Mouse (Mus musculus): ENCODE measurements at regions not wholly inside any gene's neighbourhood (a gene's known extent, or its start where the extent isn't known, plus 50 kb on each side); places are given as distances from the start of the nearest gene placed in this dataset.

DNA sequence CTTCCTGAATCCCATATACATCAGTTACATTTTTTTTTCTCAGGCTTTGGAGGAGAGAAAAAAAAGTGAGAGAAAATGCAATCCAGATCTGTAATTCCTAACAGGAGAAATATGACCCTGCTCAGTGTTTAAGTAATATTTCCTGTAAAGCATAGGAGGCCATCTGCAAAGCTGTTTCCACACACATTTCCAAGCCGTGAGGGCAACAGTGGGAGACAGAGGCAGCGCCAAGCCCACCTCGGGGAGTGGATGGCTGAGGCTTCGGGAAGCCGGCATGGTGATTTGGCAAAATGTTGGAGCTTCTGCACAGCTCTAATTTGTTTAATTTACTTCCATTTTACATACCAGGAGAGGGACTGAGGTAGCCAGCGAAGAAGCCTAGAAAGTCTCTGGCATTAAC, 372.6 kb upstream of the Mki67 start:
- DNase-seq (ENCODE audit: low spot score in 2 of 2) = no peak

- DNase-seq (ENCODE audit: low spot score in 2 of 2) = no peak
These were observed 378.7 kb upstream of the Mki67 start for GRCm38 (mm10) chr7:136094681-136095360.

DNA sequence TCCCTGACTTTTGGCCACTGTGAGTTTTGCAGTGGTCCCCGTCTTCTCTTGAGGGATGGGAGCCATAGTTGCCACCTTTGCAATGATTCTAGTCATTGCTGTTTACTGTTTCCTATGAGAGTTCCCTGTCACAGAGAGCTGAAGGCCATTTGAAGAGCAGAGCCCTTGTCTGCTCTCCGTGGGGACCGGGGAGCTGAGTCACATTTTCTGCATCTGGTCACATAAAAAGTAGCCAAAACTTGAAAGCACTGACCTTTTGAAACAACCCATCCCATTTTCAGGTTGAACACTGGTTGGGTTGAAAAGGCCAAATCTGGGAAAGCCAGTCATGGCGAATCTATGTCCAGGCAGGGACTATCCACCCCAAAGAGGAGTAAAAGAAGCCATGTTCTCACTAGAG, 387.9 kb upstream of the Mki67 start:
- no peak for DNase-seq (ENCODE audit: low spot score in 2 of 2)

- no peak for DNase-seq (ENCODE audit: low spot score in 2 of 2)
These were observed 396.0 kb upstream of the Mki67 start for GRCm38 (mm10) chr7:136112163-136112562.

- no peak for DNase-seq (ENCODE audit: low spot score in 2 of 2)
These were observed 404.8 kb upstream of the Mki67 start for GRCm38 (mm10) chr7:136120930-136121329.

- DNase-seq (ENCODE audit: low spot score in 2 of 2) = no peak
These were observed 405.2 kb upstream of the Mki67 start for GRCm38 (mm10) chr7:136121406-136121805.

- DNase-seq (ENCODE audit: low spot score in 2 of 2) = no peak
These were observed 408.6 kb upstream of the Mki67 start for GRCm38 (mm10) chr7:136124786-136125185.

DNA sequence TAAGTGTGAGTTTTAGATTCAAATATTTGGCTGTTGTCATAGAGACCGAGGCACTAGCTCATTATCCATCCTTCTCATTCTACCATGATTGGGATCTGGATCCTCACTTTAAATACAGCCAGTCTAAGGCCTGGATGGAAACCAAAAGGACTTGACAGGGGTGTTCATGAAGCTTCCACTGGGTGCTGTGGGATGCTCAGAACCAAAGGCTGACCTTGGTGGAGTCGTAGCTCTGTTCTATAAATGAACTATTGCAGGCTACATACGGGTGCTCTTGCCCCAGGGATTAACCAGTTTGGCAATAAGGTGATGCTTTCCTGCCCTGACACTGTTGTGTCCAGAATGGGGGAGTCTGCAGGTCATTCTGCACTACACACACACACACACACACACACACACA, 410.2 kb upstream of the Mki67 start:
- no peak for DNase-seq (ENCODE audit: low spot score in 2 of 2)

GRCm38 (mm10) chr7:136127576-136127975, 411.4 kb upstream of the Mki67 start:
- no peak for DNase-seq (ENCODE audit: low spot score in 2 of 2)

GRCm38 (mm10) chr7:136129721-136130123, 413.6 kb upstream of the Mki67 start:
- DNase-seq (ENCODE audit: low spot score in 2 of 2) = peak; percentile 5 to 14

DNA sequence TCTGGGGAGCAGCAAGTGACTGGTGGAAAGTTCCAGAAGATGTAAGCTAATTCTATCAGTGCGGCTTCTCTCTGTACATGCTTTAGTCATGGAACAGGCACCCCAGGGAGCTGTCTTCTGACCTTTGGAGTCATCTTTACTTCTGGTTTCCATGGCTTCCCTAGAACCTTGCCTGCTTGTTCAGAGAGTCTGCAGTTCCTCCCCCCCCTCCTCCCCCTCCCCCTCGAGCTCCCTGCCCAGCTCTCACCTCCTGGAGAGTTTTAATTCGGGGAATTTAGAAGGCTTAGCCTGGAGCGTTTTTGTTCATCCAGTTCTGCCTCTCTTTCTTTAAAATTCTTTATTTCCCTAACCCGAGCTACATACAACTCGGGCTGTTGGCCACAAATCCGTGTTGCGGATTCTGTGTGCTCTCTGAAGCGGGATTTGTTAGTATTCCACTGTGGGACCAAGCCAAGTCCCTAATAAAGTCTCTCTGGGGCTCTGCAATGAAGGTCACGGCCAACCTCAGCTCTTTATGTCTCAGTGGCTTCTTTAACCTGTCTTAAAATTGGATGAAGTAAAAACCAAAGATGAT, 414.6 kb upstream of the Mki67 start:
- DNase-seq (ENCODE audit: low spot score in 2 of 2) = no peak

GRCm38 (mm10) chr7:136132976-136133375, 416.8 kb upstream of the Mki67 start:
- DNase-seq (ENCODE audit: low spot score in 2 of 2) = no peak

DNA sequence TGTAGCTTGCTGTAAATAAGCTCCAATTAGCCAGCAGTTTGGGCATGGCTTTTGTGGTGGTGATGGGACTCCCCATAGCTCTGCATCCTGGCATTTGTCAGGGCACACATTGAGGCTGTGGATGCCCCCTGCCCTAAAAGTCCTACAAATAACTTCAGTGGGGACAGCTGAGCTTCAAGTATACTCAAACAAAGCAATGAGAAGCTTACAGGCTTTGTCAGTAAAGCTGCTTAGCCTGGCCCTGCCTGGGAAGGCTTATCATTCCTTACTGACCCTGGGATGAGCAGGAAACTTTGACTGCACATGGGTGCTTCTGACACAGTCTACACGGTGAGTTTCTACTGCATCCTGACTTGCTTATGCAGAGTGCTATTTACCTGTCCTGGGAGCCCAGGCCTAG, 420.5 kb upstream of the Mki67 start:
- no peak for DNase-seq (ENCODE audit: low spot score in 2 of 2)

DNA sequence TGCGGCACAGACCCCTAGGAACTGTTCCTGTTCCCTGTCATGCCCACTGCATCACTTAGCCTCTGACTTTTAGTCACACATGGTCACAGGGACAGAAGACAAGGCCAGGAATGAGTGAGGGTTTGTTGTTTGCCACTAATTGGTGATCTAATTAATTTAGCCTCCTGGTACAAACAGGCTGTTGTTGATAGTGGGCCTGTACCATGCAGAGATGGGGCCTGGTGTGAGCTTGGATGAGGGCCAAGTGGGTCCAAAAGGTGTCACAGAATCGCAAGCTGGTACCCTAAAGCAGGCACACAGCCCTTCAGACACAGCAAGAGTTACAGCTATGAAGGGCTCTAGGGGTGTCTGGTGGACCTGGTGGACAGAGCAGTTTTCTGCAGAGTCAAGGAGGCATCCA, 421.2 kb upstream of the Mki67 start:
- DNase-seq (ENCODE audit: low spot score in 2 of 2) = no peak

- DNase-seq (ENCODE audit: low spot score in 2 of 2) = no peak
These were observed 421.9 kb upstream of the Mki67 start for GRCm38 (mm10) chr7:136137831-136138602.

- no peak for DNase-seq (ENCODE audit: low spot score in 2 of 2)
These were observed 426.7 kb upstream of the Mki67 start for GRCm38 (mm10) chr7:136142832-136143231.

- DNase-seq (ENCODE audit: low spot score in 2 of 2) = no peak
These were observed 434.0 kb upstream of the Mki67 start for GRCm38 (mm10) chr7:136150196-136150595.

- DNase-seq (ENCODE audit: low spot score in 2 of 2) = no peak
These were observed 435.3 kb upstream of the Mki67 start for GRCm38 (mm10) chr7:136151301-136151930.

DNA sequence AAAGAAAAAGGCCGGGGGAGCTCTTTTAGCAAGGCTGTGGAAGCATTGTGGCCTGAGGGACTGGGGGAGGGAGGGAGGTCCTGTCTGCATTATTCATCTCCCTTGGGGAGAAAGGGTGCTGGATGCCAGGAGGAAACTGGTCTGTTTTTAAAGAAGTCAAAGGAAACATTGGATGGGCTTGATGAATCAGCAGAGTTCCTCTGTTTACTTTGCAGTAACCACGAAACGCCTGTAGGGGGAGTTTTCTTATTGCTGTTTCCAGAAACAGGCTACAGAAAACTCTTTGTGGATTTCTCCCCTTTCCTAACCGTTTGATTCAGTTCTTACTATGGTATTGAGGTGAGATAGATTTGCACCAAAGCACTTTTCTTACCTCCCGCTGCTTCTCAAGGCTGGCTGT, 436.3 kb upstream of the Mki67 start:
- peak; percentile 64 to 66 for DNase-seq (ENCODE audit: low spot score in 2 of 2)

DNA sequence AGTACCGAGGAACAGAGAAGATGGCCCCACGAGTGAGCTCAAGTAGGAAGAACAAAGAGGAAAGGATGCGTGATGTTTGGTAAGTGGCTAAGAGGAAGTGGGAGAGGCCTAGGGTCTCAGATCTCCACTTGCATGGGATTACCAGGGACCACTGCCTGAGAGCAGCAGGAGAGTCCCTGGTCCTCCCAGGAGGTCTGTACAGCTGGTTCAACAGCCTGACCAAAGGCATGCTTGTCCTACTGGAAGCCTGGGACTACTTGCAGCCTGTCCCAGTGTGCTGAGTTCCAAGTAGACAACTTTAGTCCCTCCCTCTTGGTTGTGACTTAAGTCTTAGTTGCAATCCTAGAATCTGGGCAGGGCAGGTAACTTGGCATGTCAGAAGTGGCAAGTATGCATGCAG, 437.5 kb upstream of the Mki67 start:
- no peak for DNase-seq (ENCODE audit: low spot score in 2 of 2)

DNA sequence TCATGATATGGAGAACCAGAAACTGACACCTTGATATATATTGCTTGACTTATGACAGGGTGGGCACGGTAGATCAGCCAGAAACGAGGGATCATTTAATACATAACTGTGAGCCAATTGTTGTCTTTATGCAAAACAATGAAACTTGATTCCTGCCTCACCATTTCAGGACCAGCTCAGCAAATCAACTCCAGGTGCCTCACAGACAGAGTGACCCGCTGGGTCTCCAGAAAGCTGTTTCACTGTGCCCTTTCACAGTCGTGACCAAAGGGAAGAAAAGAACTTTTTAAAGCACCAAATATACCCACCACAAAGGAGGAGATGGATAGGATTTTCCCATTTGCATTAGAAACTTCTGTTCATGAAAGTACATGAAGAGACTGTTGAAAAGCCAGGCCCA, 443.0 kb upstream of the Mki67 start:
- no peak for DNase-seq (ENCODE audit: low spot score in 2 of 2)

- no peak for DNase-seq (ENCODE audit: low spot score in 2 of 2)
These were observed 445.4 kb upstream of the Mki67 start for GRCm38 (mm10) chr7:136161526-136161925.

DNA sequence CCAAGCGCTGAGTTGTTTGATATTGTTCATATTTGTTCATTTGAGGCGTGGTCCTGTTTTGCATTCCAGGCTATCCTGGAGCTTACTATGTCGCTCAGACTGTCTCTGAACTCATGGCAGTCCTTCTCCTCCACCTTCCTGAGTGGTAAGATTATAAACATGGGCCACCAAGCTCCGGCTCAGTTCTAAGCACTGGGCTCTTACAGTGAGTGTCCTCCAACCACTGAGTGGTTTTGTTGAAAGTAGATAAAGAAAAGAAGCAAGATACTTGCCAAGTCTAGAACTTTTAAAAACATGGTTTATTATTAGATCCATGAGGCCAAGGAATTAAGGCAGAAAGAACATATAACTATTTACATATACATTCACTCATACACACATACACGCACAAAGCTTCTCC, 448.7 kb upstream of the Mki67 start:
- no peak for DNase-seq (ENCODE audit: low spot score in 2 of 2)

All from right cerebral cortex, adult 2 months (tissue).